Mouse (Mus musculus): ENCODE measurements around the gene Cbx4.

Cbx4 gene

DNA sequence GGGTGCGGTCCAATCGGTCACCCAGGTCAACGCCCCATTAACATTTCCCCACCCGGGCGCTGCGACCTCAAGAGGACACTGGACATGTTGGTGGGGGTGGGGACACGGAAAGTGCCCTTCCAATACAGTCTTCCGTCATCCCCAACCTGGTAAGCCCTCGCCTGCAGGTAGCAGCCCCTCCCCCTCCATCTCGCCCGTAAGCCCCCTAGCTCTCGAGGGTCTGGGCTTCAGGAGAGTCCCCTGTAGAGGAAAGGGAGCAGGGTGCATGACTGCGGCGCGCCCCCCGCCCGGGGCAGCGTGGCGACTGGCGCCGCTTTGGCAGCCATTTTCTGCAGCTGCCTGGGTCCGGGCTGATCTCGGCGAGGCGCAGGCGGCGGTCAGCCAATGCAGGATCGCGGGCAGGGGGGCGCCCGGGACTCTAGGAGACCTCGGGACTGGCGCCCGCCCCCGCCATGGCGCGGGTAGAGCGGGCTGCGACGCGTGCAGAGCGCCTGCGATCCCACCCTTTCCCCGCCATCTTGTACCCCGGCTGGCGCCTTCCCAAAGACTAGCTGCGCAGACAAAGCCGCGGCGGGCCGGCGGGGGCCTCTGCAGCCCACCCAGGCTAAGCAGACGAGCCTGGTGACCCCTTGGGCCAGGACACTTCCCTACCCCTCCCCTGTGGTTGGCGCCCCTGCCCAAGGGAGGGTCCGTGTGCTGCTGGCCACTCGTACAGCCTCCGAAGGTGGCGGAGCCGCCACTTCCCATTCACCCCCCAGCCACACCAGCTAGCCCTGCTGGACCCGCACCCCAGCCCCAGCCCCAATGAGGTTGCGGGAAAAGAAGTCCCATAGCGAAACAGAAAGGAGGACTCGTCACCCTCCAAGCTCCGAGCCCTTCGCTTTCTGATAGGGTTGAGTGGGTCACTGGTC, 29.5 kb downstream of the Cbx4 start:
- peak; percentile 82 to 84 for DNase-seq

DNA sequence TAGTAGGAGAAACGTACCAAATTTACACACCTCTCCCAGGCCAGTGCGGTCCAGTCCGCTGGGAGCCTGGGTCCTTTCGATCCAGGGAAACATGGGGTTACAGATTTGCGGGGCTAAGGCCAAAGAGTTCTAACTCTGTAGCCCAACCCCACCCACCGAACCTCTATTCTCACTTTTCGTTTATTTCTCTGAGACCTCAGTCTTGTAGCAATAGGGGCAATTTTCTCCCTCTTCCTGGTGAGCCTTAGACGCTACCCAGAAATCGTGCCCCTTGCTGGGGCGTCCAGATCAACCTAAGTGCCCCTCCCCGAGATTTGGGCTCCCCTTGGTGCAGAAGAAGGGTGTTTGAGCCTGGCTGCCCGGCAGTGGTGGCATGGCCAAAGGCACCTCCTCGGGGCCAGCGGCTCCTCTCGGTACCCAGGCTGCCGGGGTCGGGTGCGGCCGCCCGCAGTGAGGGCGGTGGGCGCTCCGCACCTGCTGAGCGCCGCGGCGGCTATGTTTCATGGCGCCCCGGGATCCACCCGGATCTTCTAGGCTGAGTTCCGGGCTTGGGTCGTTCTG, 30.4 kb downstream of the Cbx4 start:
- no peak for DNase-seq

- peak; percentile 71 to 79 for DNase-seq
These were observed 31.4 kb downstream of the Cbx4 start for GRCm38 (mm10) chr11:119054351-119055345.

DNA sequence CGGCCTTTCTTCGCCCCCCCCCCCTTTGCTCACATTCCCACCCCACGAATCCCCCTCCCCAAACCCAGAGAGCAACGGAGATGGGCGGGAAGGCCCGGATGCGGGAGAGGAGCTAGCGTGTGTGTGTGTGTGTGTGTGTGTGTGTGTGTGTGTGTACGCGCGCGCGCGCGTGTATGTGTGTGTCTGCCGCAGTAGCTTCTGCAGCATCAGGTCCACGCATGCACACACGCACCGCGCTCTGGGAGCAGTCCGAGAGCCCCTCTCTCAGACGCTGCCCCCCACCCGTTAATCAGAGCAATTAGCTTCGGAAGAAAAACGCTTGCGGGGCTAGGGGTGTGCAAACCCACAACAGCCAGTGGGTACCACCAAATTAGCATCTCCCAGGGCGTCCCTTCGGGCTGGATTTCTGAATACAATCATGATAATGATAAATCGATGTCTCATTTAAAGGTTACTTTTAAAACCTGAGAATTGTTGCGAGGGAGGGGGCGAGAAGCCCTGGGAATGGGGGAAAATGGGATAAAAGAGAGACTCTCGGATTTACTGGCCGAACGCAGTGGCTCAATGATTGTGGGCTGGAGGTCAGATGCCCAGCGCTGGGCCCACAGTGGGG, 32.2 kb downstream of the Cbx4 start:
- peak; percentile 83 to 86 for DNase-seq

DNA sequence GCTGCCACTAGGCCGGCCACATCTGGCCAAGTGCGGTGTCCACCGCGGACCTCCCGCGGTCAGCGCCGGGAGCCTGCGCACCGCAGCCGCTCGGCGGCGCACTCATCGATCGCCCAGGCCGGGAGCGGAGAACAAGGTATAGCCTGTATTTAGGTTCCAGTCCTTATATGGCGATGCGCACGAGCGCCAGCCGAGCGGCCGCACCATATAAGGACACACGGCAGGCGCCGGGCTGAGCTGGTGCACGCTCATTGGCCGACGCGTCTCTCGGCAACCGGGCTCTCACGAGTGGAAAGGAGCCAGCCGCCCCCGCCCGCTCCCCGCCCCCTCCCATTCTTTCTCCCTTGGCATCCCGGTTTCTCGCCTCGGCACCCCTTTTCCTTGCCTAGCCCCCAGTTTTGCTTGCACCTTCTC, 32.8 kb downstream of the Cbx4 start:
- DNase-seq: peak; percentile 90 to 92

DNA sequence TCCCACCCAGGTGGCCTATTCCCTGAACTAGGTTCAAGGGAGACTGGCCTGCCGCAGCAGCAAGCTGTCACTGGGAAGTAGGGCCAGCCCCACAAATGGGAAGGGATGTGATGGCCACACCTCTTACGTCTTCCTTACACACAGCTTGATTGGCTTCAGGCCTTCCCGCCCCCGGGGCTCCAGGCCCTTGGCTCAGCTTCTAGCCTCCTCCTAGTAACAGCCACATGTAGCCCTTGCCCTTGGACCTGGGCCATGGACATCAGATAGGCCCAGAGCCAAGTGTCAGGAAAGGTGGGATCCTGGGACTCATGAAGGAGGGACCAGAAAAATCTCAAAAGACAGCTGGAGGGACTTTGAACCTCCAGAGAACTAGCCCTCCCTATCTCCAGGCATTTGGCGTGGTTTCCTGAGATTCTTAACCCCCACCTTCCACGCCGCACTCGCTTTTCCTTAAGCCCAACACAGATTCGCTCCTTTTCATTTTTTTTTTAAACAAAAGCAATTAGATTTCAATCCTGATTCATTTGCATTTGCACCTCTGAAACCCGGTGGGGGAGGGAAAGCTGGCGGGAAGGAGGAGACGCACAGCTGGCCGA, 33.3 kb downstream of the Cbx4 start:
- peak; percentile 70 to 71 for DNase-seq

DNA sequence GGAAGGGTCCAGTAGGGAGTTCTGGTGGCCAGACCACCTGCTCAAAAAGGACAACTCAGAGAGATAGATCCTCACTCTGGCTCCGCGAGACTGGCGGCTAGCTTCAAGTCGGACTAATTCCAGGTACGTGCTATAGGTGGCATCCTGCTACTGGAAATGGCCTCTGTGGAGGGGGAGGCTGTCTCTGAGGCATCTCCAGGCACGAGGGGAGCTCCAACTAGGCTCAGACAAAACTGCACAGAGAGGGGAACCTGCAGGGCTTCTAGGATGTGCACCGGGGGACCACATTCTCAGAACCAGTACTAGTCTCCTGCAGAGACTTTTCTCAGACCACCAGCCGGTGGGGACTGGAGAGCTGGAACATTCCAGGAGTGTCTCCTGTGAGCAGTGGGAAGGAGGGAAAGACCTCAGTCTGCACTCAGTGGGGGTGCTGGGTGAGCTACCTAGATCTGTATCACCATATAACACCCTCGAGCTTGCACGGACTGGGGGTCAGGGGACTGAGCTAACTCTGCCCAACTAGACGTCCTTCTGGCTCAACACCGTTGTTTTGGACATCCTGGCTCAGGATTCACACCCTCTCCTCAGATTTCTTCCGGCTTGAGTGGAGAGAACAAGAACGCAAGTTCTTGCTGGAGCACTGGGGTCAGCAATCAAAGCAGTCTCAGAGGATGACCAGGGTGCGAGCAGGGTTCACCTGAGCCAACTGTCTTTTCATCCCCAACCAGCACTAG, 33.9 kb downstream of the Cbx4 start:
- peak; percentile 73 to 77 for DNase-seq

DNA sequence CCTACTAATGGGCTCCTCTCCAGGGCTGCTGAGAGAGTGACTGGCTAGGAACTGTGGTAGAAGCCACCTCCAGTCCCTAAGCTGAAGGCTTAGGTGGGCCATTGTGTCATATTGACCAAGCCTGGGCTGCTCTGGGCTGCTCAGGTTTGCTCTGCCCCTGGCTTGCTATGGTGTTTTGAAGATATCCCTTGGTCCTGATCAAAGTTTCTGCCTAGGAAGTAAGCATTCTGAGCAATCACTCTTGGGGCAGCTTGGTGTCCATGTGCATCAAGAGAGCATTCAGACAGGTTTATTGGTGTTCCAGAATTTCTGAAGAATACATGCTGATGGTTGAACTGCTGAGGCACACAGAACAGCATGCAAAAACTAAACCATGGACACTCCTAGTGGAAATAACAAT, 34.6 kb downstream of the Cbx4 start:
- no peak for DNase-seq

GRCm38 (mm10) chr11:119050361-119050760, 35.7 kb downstream of the Cbx4 start:
- no peak for DNase-seq

- no peak for DNase-seq
These were observed 37.9 kb downstream of the Cbx4 start for GRCm38 (mm10) chr11:119048133-119048510.

- peak; percentile 43 to 63 for DNase-seq
These were observed 38.5 kb downstream of the Cbx4 start for GRCm38 (mm10) chr11:119047261-119048132.

GRCm38 (mm10) chr11:119046601-119047245, 39.3 kb downstream of the Cbx4 start:
- peak; percentile 47 to 49 for DNase-seq

GRCm38 (mm10) chr11:119044551-119045337, 41.3 kb downstream of the Cbx4 start:
- peak; percentile 38 to 42 for DNase-seq

GRCm38 (mm10) chr11:119043761-119044550, 42.1 kb downstream of the Cbx4 start:
- peak; percentile 47 to 53 for DNase-seq

DNA sequence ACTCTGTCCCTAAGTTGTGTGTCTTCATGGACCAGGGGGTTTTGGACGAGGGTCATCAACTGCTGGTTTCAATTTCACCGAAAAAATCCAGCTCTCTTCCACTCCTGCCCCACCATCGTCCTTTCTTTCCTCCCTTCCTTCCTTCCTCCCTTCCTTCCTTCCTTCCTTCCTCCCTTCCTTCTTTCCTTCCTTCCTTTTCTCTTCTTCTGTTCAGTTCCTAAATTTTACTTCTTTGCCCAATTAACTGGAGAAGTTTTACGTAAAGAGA, 42.8 kb downstream of the Cbx4 start:
- DNase-seq: no peak

GRCm38 (mm10) chr11:119042466-119043272, 43.4 kb downstream of the Cbx4 start:
- peak; percentile 26 for DNase-seq

DNA sequence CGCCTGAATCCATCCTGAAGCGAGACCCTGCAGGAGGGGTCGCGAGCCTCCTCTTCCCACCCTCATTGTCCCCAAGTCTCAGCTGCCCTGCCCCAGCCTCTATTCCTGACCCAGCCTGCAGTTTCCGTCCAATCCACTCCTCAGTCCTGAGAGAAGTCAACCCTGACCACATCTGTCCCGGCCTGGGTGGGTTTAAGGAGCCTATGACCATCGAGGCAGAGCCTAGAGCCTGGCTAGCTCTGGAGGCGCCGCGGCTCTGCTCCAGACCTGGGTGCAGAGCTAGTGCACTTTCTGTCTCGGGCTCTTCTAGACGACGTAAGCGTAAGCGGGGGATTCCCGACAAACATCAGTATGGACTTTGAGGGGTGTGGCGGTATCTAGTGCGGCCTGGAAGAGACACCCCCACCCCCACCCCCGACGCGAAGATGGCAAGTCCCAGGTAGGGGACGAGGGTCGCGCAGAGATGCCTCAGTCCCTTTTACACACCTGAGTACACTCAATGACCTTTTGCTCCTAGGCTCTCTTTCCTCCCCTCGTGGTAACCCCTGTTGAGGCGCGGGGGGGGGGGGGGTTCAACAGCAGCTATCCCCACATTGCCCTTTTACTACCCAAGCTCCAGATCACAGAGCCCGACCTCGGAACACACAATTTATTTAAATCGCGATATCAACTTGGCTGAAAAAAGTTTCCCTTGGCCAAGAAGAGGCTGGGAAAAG, 44.1 kb downstream of the Cbx4 start:
- DNase-seq: no peak
